Mouse (Mus musculus): Measurements from ENCODE around the gene Sept6.

Gene Sept6

DNA sequence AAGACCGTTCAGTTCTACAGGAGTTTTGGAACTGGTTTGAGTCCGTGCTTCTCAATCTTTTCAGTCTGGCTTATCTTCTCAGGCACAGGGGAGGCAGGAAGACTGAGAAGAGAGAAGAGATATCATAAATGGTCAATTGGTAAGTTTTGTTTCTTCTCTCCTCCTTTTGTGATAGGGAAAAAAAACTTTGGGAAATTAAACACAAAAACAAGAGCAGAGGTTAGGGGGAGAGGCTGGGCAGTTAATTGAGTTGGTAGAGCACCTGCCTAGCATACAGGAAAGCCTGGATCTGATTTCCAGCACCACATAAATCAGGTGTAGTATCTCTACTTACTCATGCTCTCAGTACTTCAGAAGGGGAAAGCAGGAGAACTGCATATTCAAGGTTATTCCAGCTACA lies at the start of gene Sept6:
Gene Sept6 (minus strand): TSS at position 101 of the 400 bp plus-strand sequence.
- no peak for DNase-seq

DNA sequence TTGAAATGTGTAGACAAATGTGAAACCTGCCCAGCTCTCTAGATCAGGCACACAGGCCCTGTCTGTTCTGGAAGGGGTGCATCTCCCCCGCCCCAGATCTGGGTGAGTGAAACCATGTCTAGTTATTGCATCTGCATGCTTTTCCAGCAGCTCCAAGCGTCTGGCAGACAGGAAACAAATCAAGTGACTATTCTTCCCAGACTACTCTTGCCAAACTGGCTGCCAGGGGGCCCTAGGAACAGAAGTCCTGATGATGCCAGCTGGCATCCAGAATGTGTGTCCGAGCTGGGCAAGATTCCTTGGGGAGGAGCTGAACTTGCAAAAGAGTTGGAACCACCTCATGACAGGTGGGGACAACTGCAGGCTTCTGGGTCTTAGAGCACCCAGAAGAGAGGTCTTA lies 36.8 kb upstream of the Sept6 start:
- DNase-seq = no peak

DNA sequence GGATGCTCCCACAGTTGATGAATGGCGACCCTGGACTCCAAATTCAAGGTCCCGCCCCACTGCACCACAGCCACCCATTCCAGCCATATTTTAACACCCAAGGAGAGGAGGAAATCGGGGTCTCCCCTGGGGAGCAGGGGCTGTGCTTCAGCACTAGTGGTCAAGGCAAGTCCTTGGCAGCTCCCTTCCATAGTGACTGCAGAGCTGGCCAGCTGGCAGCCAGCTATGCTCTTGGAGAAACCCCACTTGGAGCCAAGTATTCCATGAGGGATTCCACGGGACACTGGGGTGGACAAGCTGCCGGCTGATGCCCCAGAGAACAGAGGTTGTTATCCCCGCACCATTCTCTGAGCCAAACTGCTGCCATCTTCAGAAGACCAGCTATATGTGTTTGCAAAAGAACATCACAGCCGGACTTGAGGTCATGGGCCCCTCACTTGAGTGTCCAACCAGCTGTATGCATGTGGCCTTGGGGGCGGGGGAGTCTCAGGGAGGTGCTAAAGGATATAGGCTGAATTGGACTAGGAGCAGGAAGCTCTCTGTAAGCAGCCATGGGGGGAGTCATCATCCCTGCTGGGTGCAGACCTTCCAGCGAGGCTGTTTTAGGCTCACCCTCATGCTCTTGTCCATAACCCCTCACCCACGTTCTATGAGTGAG lies 32.2 kb upstream of the Sept6 start:
- no peak for DNase-seq

GRCm38 (mm10) chrX:37022690-37023089 lies 31.1 kb upstream of the Sept6 start:
- DNase-seq = peak; percentile 22 to 56

DNA sequence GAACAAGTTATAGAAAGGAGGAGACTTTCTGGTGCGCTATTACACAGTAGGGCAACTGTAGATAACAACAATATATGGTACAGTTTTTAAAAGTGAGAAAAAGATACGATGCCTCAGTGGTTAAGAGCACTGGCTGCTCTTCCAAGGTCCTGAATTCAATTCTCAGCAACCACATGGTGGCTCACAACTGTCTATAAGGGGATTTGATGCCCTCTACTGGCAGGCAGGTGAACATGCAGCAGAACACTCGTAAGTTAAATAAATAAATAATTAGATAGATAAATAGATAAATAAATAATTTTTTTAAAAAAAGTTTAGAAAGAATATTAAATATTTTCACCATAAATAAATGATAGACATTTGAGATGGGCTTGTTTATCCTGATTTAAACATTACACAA lies 27.5 kb upstream of the Sept6 start:
- DNase-seq = no peak

- no peak for DNase-seq
Measured at GRCm38 (mm10) chrX:37018150-37018654, 26.6 kb upstream of the Sept6 start.

DNA sequence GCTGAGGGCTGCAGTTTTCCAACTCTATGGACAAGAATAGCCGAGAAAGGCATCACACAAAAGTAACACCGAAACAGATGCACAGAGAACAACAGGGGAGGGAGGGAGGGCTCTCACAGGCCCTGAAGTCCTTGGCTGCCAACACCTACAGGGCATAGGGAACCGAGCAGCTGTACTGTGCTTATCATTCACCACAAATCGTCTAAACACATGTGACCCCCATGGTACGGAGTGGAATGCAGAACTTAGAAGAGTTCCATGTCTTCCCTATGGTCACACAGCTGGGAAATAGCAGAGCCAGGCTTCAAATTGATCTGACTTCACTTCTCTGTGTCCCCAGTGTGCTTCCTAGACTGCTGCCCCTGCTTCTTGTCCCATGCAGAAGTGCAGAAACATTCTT lies 22.3 kb upstream of the Sept6 start:
- no peak for DNase-seq

DNA sequence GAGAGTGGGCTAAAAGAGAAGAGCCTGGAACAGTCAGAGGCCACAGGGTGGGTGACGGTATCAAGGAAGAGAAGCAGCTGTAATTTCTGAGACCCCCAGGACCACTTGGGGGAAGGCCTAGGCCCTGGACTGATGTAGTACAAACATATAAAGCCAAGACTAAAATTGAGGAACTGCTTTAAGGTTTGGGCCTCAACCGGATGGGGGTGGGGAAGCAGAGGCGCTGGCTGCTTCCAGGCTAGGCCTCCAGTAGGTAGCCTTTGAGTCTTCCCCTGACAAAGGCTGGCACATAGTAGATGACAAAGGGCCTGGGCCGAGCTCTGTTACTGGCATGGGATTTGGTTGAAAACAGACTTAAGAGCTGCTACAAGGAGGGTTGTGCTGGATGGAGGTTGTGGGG lies 555 bp downstream of the Sept6 start:
- DNase-seq = peak; percentile 39 to 41

- DNase-seq = no peak
Measured at GRCm38 (mm10) chrX:36989752-36990404, 1.7 kb downstream of the Sept6 start.

DNA sequence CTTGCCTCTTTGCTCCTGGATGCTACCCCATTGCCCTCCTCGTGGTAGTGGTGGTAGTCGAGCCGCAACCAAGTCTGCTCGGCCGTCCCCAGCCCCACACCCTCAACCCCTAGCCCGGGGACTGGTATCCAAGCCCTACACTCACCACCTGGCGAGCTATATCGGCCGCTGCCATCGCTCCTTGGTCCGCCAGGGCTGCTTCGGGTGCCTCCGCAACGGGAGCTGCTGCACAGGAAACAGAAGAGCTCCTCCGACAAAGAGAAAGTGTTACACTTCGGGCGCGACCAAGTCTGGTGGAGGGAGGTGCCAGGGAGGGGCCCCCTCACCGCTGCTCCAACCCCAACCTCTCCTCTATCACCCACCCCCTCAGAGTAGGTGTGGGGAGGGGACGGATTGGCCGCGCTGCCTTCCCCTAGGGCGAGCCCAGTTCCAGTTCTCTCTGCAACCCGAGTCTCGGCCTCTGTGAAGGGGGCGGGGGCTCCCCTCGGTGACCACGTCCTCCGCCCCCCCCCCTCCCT lies 2.3 kb downstream of the Sept6 start:
- peak; percentile 70 to 75 for DNase-seq

GRCm38 (mm10) chrX:36988754-36989153 lies 2.8 kb downstream of the Sept6 start:
- DNase-seq = peak; percentile 13 to 26

DNA sequence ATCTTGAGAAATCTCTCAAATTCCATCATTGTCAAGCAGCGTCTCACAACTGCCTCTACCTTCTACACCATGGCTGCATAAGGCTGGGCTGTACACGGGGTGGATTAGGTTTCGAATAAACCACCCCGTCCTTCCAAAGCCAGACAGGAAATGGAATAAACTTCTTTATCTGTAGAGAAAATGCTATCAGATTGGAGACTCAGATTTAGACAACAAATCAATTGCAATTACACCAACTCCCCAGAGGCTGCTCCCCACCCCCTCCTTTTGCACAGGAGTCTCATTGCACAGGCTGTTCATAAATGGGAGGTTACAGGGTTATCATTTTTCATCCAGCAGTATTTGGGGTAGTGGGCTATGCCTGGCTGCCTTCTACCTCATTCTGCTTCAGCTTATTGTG lies 3.7 kb downstream of the Sept6 start:
- no peak for DNase-seq

DNA sequence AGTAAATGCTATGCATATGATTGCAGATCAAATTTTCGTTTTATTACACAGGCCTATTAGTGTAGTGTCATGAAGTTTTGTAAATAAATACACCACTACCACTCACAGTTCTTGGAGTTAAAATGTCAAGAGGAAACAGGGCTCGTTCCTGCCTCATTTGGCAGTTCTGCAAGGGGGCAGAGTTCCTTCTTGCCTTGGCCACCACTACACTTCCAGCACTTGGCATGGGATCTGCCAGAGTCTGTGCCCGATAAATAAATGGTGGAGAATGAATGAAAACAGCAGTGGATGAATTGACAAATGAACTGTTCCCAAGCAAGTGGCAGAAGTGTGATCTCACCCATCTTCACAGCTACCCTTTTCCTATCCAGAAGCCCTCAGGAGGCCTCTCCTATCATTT lies 6.6 kb downstream of the Sept6 start:
- DNase-seq = no peak

GRCm38 (mm10) chrX:36983654-36984311 lies 7.8 kb downstream of the Sept6 start:
- DNase-seq = peak; percentile 13 to 20

GRCm38 (mm10) chrX:36982892-36983653 lies 8.5 kb downstream of the Sept6 start:
- DNase-seq = peak in 1 of 2 experiments; percentile 10

GRCm38 (mm10) chrX:36980563-36981187 lies 10.9 kb downstream of the Sept6 start:
- DNase-seq = peak; percentile 48 to 49

GRCm38 (mm10) chrX:36977863-36978262 lies 13.7 kb downstream of the Sept6 start:
- DNase-seq = no peak

DNA sequence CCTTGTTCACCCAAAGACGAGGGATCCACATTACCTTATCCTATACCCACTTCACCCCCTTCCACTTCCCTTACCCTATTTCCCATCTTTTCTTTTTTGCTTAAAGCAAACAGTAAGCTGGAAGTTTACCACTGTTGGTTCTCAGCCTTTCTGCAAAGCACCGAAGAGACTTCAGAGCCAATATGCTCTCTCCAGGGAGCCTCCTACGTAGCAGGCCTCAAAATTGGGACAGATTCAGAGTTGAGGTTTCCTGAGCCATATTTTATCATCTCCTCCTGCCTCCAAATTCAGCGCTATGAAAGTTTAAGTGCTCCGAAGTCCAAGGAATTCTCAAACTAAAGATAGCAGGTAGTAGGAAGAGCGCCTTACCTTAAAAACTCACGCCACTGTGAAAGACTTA lies 14.6 kb downstream of the Sept6 start:
- no peak for DNase-seq

DNA sequence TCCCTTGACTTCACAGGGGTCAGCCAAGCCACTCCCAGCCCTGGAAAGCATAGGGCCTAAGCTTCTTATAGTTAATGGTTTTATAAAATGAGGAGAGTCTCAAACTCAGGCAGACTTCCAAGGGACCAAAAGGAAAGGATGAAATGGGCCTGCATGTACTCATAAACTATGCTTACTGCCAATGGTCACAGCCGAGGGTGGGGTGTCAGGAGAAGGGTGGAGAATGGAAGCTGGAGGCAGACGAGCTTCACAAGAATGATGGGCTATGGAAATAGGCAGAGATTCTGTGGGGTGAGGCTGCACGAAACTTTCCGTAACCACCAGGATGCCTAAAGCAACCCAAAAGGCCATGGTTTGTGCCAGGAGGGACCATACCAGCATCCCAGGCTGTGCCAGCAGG lies 15.3 kb downstream of the Sept6 start:
- no peak for DNase-seq

DNA sequence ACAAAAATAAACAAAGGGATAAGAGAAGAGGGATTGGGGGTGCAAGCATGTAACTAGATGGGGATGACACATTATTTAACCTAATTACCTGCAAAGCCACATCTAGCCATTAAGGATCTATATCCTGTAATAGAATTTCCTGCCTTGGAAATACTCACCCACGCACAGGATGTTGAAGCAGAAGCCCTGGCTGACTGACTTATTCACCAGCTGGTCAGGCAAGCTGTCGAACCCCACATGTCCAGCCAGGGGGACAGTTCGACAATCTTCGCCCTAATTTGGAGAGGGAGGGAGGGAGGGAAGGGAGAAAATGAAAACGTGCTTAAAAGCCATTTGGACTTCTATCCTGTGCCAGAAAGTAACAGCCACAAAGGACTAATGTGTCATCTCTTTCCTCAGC lies 16.7 kb downstream of the Sept6 start:
- no peak for DNase-seq

- no peak for DNase-seq
Measured at GRCm38 (mm10) chrX:36972951-36973471, 18.6 kb downstream of the Sept6 start.

DNA sequence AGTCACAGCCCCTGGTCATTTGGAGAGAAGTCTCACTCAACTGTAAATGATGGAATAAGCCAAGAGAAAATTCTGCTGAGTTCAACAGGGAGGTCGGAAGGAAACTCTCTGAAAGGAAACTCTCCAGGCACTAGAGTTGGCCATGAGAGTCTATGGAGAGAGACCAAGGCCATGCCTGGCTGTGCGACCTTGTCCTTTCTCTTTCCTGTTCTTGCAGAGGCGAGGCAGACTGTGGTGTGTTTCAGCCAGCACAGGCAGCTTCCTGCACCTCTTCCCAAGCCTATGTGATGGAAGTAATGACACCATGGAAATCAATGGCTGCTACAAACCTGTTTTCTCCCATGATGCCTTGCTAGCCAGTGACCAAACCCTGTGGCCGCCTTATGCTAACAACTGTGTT lies 20.4 kb downstream of the Sept6 start:
- DNase-seq = no peak

All from spleen, adult 18-20 months (tissue).